Mouse (Mus musculus) lung, postnatal 0 days (tissue): ENCODE data around the gene Ggact.

Experiments used
- CTCF ChIP-seq: IDR thresholded peaks from 2 replicates; pipeline ENCODE4 v1.5.1; 2016; ENCODE audit warnings: antibody characterized with exemption, mild to moderate bottlenecking
- EP300 ChIP-seq: IDR thresholded peaks from 2 replicates; pipeline ENCODE4 v1.6.1; 2016; ENCODE audit warnings: antibody characterized with exemption, mild to moderate bottlenecking, control low read depth

- no peak for TF ChIP-seq EP300
- no peak for TF ChIP-seq CTCF
Measured at GRCm38 (mm10) chr14:122881699-122882098, 31.9 kb downstream of the Ggact start.
